Mouse (Mus musculus) monocyte, adult 5-6 weeks (primary cell): ENCODE data around the gene Gm21188. TPM values are rescaled to one million over a fixed set of nuclear protein-coding genes. Genes with fewer than 3 reads are reported as not detected.
"Not testable (repeated sequence)": the region's sequence is repeated elsewhere in the genome, so short reads cannot be mapped to it uniquely, and the experiment has no call there.

Experiments used
- ATAC-seq: fragments of 153-309, 156-312 bp; replicated peaks from 2 replicates; pipeline ENCODE4 v1.8.0; 2017; ENCODE audit warnings: mild to moderate bottlenecking; ENCODE audit not compliant: low TSS enrichment, insufficient number of reproducible peaks, severe bottlenecking, poor library complexity, low FRiP score
- total RNA-seq: library from RNA; stranded (forward); fragments of 200-1000, 200-491, 200-594 nt; gene quantifications from 3 replicates; pipeline ENCODE4 v1.2.3, GENCODE M21; 2017

Gene Gm21188
- total RNA-seq, 1 experiment from 2014 or later, result 183 TPM

GRCm38 (mm10) chr13:120033516-120034190 lies 18.3 kb downstream of the Gm21188 start:
- not testable (repeated sequence) for ATAC-seq

GRCm38 (mm10) chr13:120031676-120032075 lies 20.3 kb downstream of the Gm21188 start:
- not testable (repeated sequence) for ATAC-seq

- not testable (repeated sequence) for ATAC-seq
Observed at GRCm38 (mm10) chr13:120027368-120027767, 24.6 kb downstream of the Gm21188 start.

- not testable (repeated sequence) for ATAC-seq
Observed at GRCm38 (mm10) chr13:120026911-120027310, 25.1 kb downstream of the Gm21188 start, which contains the start of gene Gm36079. Gene Gm36079, minus strand, starts transcription at chr13:120027011.

- not testable (repeated sequence) for ATAC-seq
Observed at GRCm38 (mm10) chr13:120026373-120026772, 25.6 kb downstream of the Gm21188 start.

- not testable (repeated sequence) for ATAC-seq
Observed at GRCm38 (mm10) chr13:120025576-120025975, 26.4 kb downstream of the Gm21188 start.

- ATAC-seq, result not testable (repeated sequence)
Observed at GRCm38 (mm10) chr13:120025004-120025403, 27.0 kb downstream of the Gm21188 start.

- ATAC-seq, result not testable (repeated sequence)
Observed at GRCm38 (mm10) chr13:120024581-120024980, 27.4 kb downstream of the Gm21188 start.

GRCm38 (mm10) chr13:120021477-120021876 lies 30.5 kb downstream of the Gm21188 start:
- ATAC-seq, result 0 out of 2 replicates have a peak, but pooled peaks have one; percentile 50

- peak; percentile 53 for ATAC-seq
Observed at GRCm38 (mm10) chr13:120015348-120016007, 36.5 kb downstream of the Gm21188 start.

- ATAC-seq, result peak; percentile 60
Observed at GRCm38 (mm10) chr13:120013962-120014361, 38.0 kb downstream of the Gm21188 start.

GRCm38 (mm10) chr13:120013544-120013943 lies 38.5 kb downstream of the Gm21188 start:
- peak; percentile 52 for ATAC-seq

GRCm38 (mm10) chr13:120010068-120010467 lies 41.9 kb downstream of the Gm21188 start:
- not testable (repeated sequence) for ATAC-seq

- peak; percentile 15; the same call in 1 of the 2 replicates for ATAC-seq
Observed at GRCm38 (mm10) chr13:119999215-119999614, 52.8 kb downstream of the Gm21188 start.

- peak; percentile 96 for ATAC-seq
Observed at GRCm38 (mm10) chr13:119998442-119999086, 53.4 kb downstream of the Gm21188 start.

GRCm38 (mm10) chr13:119991917-119992496 lies 60.0 kb downstream of the Gm21188 start:
- ATAC-seq, result peak; percentile 84

- ATAC-seq, result peak; percentile 63; the same call in 1 of the 2 replicates
Observed at GRCm38 (mm10) chr13:119991264-119991663, 60.7 kb downstream of the Gm21188 start.
